Mouse (Mus musculus): ENCODE measurements around the gene Acoxl. TPM values are rescaled to one million over a fixed set of nuclear protein-coding genes. Genes with fewer than 3 reads are reported as not detected.

The Acoxl gene
- polyA plus RNA-seq, 1 experiment = not detected

GRCm38 (mm10) chr2:128127691-128128292 is 289.1 kb downstream of the Acoxl start:
- under 1% methylated on average over 48 of the region's 48 CpGs for WGBS
- H3K27ac ChIP-seq (ENCODE audit: insufficient read depth, low read depth, low read length) = no peak overlapping the region
- H3K4me3 ChIP-seq (ENCODE audit: insufficient read depth, low read depth, low read length) = peak overlapping the region; percentile 76
- no peak for TF ChIP-seq POLR2A (IDR thresholded peaks at IDR 0.05; ENCODE audit: insufficient read depth, low read depth, low read length)
- no peak for TF ChIP-seq CTCF (IDR thresholded peaks at IDR 0.05; ENCODE audit: insufficient read depth, low read depth, low read length)
- H3K4me1 ChIP-seq (ENCODE audit: control insufficient read depth, insufficient read depth, low read length) = peaks cover 43% of the 10 kb centered on the region

- Histone ChIP-seq H3K4me1 (ENCODE audit: control insufficient read depth, insufficient read depth, low read length) (peaks cover 36% of the 10 kb centered on the region), H3K4me3 (ENCODE audit: insufficient read depth, low read depth, low read length) (no peak overlapping the region), H3K27ac (ENCODE audit: insufficient read depth, low read depth, low read length) (no peak overlapping the region)
- TF ChIP-seq POLR2A (IDR thresholded peaks at IDR 0.05; ENCODE audit: insufficient read depth, low read depth, low read length) = no peak
- no peak for TF ChIP-seq CTCF (IDR thresholded peaks at IDR 0.05; ENCODE audit: insufficient read depth, low read depth, low read length)
- WGBS = 63% methylated on average over 10 of the region's 10 CpGs
Observed at GRCm38 (mm10) chr2:128128532-128128931, 289.9 kb downstream of the Acoxl start.

GRCm38 (mm10) chr2:128131503-128131902 is 292.8 kb downstream of the Acoxl start:
- 92% methylated on average over 11 of the region's 11 CpGs for WGBS

GRCm38 (mm10) chr2:128132635-128133034 is 294.0 kb downstream of the Acoxl start:
- H3K27ac ChIP-seq (ENCODE audit: insufficient read depth, low read depth, low read length) = no peak overlapping the region
- H3K4me1 ChIP-seq (ENCODE audit: control insufficient read depth, insufficient read depth, low read length) = peaks cover 15% of the 10 kb centered on the region
- no peak for TF ChIP-seq CTCF (IDR thresholded peaks at IDR 0.05; ENCODE audit: insufficient read depth, low read depth, low read length)
- TF ChIP-seq POLR2A (IDR thresholded peaks at IDR 0.05; ENCODE audit: insufficient read depth, low read depth, low read length) = no peak
- H3K4me3 ChIP-seq (ENCODE audit: insufficient read depth, low read depth, low read length) = no peak overlapping the region
- WGBS = 94% methylated on average over 5 of the region's 5 CpGs

More at GRCm38 (mm10) chr2:128131503-128131902, 292.8 kb downstream of the Acoxl start:
- no peak for TF ChIP-seq POLR2A (IDR thresholded peaks at IDR 0.05; ENCODE audit: insufficient read depth, low read depth, low read length)
- TF ChIP-seq CTCF (IDR thresholded peaks at IDR 0.05; ENCODE audit: insufficient read depth, low read depth, low read length) = no peak
- H3K4me3 ChIP-seq (ENCODE audit: insufficient read depth, low read depth, low read length) = no peak overlapping the region
- peaks cover 13% of the 10 kb centered on the region; the same call in 1 of the 2 replicates for H3K4me1 ChIP-seq (ENCODE audit: control insufficient read depth, insufficient read depth, low read length)
- H3K27ac ChIP-seq (ENCODE audit: insufficient read depth, low read depth, low read length) = no peak overlapping the region

GRCm38 (mm10) chr2:128133865-128134264 is 295.2 kb downstream of the Acoxl start:
- TF ChIP-seq CTCF (IDR thresholded peaks at IDR 0.05; ENCODE audit: insufficient read depth, low read depth, low read length) (no peak), POLR2A (IDR thresholded peaks at IDR 0.05; ENCODE audit: insufficient read depth, low read depth, low read length) (no peak)
- H3K4me1 ChIP-seq (ENCODE audit: control insufficient read depth, insufficient read depth, low read length) = peaks cover 8% of the 10 kb centered on the region
- no peak overlapping the region for H3K4me3 ChIP-seq (ENCODE audit: insufficient read depth, low read depth, low read length)
- H3K27ac ChIP-seq (ENCODE audit: insufficient read depth, low read depth, low read length) = no peak overlapping the region

GRCm38 (mm10) chr2:128134474-128134873 is 295.8 kb downstream of the Acoxl start:
- TF ChIP-seq POLR2A (IDR thresholded peaks at IDR 0.05; ENCODE audit: insufficient read depth, low read depth, low read length) (no peak), CTCF (IDR thresholded peaks at IDR 0.05; ENCODE audit: insufficient read depth, low read depth, low read length) (no peak)
- 73% methylated on average over 5 of the region's 5 CpGs for WGBS
- Histone ChIP-seq H3K4me3 (ENCODE audit: insufficient read depth, low read depth, low read length) (no peak overlapping the region), H3K4me1 (ENCODE audit: control insufficient read depth, insufficient read depth, low read length) (peaks cover 10% of the 10 kb centered on the region), H3K27ac (ENCODE audit: insufficient read depth, low read depth, low read length) (no peak overlapping the region)

- Histone ChIP-seq H3K4me1 (ENCODE audit: control insufficient read depth, insufficient read depth, low read length) (peaks cover 14% of the 10 kb centered on the region), H3K27ac (ENCODE audit: insufficient read depth, low read depth, low read length) (no peak overlapping the region), H3K4me3 (ENCODE audit: insufficient read depth, low read depth, low read length) (no peak overlapping the region)
- 79% methylated on average over 8 of the region's 8 CpGs for WGBS
- TF ChIP-seq POLR2A (IDR thresholded peaks at IDR 0.05; ENCODE audit: insufficient read depth, low read depth, low read length) (no peak), CTCF (IDR thresholded peaks at IDR 0.05; ENCODE audit: insufficient read depth, low read depth, low read length) (no peak)
Observed at GRCm38 (mm10) chr2:128134948-128135347, 296.3 kb downstream of the Acoxl start.

GRCm38 (mm10) chr2:128136769-128137433 is 298.2 kb downstream of the Acoxl start:
- H3K4me1 ChIP-seq (ENCODE audit: control insufficient read depth, insufficient read depth, low read length) = peaks cover 14% of the 10 kb centered on the region
- TF ChIP-seq CTCF (IDR thresholded peaks at IDR 0.05; ENCODE audit: insufficient read depth, low read depth, low read length) (no peak), POLR2A (IDR thresholded peaks at IDR 0.05; ENCODE audit: insufficient read depth, low read depth, low read length) (no peak)
- no peak overlapping the region for H3K27ac ChIP-seq (ENCODE audit: insufficient read depth, low read depth, low read length)
- H3K4me3 ChIP-seq (ENCODE audit: insufficient read depth, low read depth, low read length) = no peak overlapping the region
- WGBS = 91% methylated on average over 16 of the region's 16 CpGs

- WGBS = 59% methylated on average over 22 of the region's 22 CpGs
- peaks cover 14% of the 10 kb centered on the region for H3K4me1 ChIP-seq (ENCODE audit: control insufficient read depth, insufficient read depth, low read length)
Observed at GRCm38 (mm10) chr2:128137480-128138276, 299.0 kb downstream of the Acoxl start.

More at GRCm38 (mm10) chr2:128137480-128138276, 299.0 kb downstream of the Acoxl start:
- TF ChIP-seq POLR2A (IDR thresholded peaks at IDR 0.05; ENCODE audit: insufficient read depth, low read depth, low read length) = no peak
- Histone ChIP-seq H3K27ac (ENCODE audit: insufficient read depth, low read depth, low read length) (no peak overlapping the region), H3K4me3 (ENCODE audit: insufficient read depth, low read depth, low read length) (no peak overlapping the region)

Measured in olfactory bulb, adult 2 months (tissue).